ENCODE assay signal across 14 mouse cellular contexts in the genomic region with DNA sequence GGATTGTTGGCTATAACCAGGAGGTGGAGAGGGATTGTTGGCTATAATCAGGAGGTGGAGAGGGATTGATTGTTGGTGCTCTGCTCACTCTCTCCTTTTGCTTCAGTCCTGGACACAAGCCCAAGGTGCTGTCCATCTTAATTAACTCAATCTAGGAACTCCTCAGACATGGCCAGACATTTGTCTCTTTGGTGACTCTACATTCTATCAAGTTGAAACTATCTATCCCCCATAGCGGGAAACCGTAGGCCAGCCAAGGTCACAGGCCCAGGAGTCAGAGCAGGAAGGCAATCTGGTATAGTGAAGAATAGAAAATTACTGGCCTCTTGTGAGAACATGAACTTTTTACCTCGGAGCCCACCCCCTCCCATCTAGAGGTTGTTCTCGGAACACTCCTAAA. TPM values are rescaled to one million over a fixed set of nuclear protein-coding genes. Genes with fewer than 3 reads are reported as not detected.
A peak's percentile ranks its signal among the peaks of the same experiment; 100 is the strongest.
DNase-seq lines count a peak whose midpoint lies in the region; ATAC-seq lines count a peak whose summit lies in the region.
"Had no signal": no experiment of that assay in that cellular context is flagged by ENCODE, and none has a peak within 500 bp of the region (broad histone marks: within the 10 kb centered on the region; RNA-seq: fewer than 3 reads in every experiment).

No protein-coding gene starts in this region.

- H3K4me3 ChIP-seq in brown adipose tissue, adult 24 weeks (ENCODE audit: insufficient read depth, low read depth, low read length) = no peak overlapping the region
- H3K4me3 ChIP-seq in heart, embryonic 15.5 days = no peak overlapping the region
- H3K4me3 ChIP-seq: erythroblast, embryonic 14.5 days had no signal

- 59% methylated on average over 4 of the region's 4 CpGs for WGBS in heart, embryonic 15.5 days

- H3K4me1 ChIP-seq in brown adipose tissue, adult 24 weeks (ENCODE audit: control insufficient read depth, insufficient read depth, insufficient read length, low read length) = peaks cover 14% of the 10 kb centered on the region
- peaks cover 18% of the 10 kb centered on the region for H3K4me1 ChIP-seq in heart, embryonic 15.5 days (replicated peaks)

- intact Hi-C loops in heart, postnatal 10 days (cut with DNase I) = no loop called here
- intact Hi-C loops in left cerebral cortex, postnatal 14 days (cut with DNase I) = no loop called here

- peak; percentile 75 for ATAC-seq in heart, embryonic 15.5 days (replicated peaks; ENCODE audit: insufficient number of reproducible peaks, insufficient read depth, low FRiP score, low read depth)
- ATAC-seq: Patski had no signal

- peak; percentile 34 for DNase-seq in heart, adult 8-10 months (ENCODE audit: low spot score)
- DNase-seq in heart, postnatal 10 days = no peak
- peak; percentile 49 for DNase-seq in kidney, postnatal 14 days
- no peak for DNase-seq in left cerebral cortex, postnatal 14 days (ENCODE audit: low spot score in 2 of 2)
- DNase-seq in c-Kit-positive CD71-positive TER-119-positive erythroid progenitor cells, embryonic 14.5 days (ENCODE audit: low spot score) = no peak
- DNase-seq: adrenal gland, postnatal 25 days; cerebellum, adult 11-12 months; layer of hippocampus, postnatal 36 days; lung, postnatal 10 days; right cerebral cortex, postnatal 25 days had no signal

- H3K36me3 ChIP-seq in heart, embryonic 15.5 days = no peaks in the 10 kb centered on the region

- H3K9ac ChIP-seq in heart, embryonic 15.5 days = no peak overlapping the region

- H3K27ac ChIP-seq in brown adipose tissue, adult 24 weeks (replicated peaks; ENCODE audit: low read depth, low read length) = peak overlapping the region; percentile 79
- peak overlapping the region; percentile 78 for H3K27ac ChIP-seq in heart, embryonic 15.5 days

- H3K9me3 ChIP-seq in heart, embryonic 15.5 days (replicated peaks) = no peaks in the 10 kb centered on the region

- no peaks in the 10 kb centered on the region for H3K27me3 ChIP-seq in heart, embryonic 15.5 days
- H3K27me3 ChIP-seq: Patski had no signal

- no peak overlapping the region for H3K4me2 ChIP-seq in heart, embryonic 15.5 days

RNA-seq across cellular contexts. Expression of a gene that starts 8.1 kb away (rescaled TPM):
- total RNA-seq in heart, adult 8-10 months (2022) = 100 to 1,000 TPM; 658 to 797 (median 740) TPM
- 100 to 1,000 TPM; 525 to 549 TPM for total RNA-seq in heart, postnatal 10 days (2021)
- 2,100 and 2,481 TPM in 2 replicates for polyA plus RNA-seq in brown adipose tissue, adult 24 weeks (2012; ENCODE audit: insufficient read depth, insufficient read length, missing spikeins)
- polyA plus RNA-seq in heart, embryonic 15.5 days (2015; fragmentation: Nextera tagmentation; extraction: Ambion mirVana) = 483 and 678 TPM in 2 replicates
- total RNA-seq in left cerebral cortex, postnatal 14 days (2021) = 100 to 1,000 TPM; 174 to 193 TPM

RNA-seq across cellular contexts. Expression of a gene that starts 17.8 kb away (rescaled TPM):
- total RNA-seq in heart, adult 8-10 months (2022) = 10 to 100 TPM; 19.3 to 30.9 (median 23.3) TPM
- total RNA-seq in heart, postnatal 10 days (2021) = 10 to 100 TPM; 17.7 to 30.5 TPM
- 29.8 and 37.1 TPM in 2 replicates for polyA plus RNA-seq in brown adipose tissue, adult 24 weeks (2012; ENCODE audit: insufficient read depth, insufficient read length, missing spikeins)
- polyA plus RNA-seq in heart, embryonic 15.5 days (2015; fragmentation: Nextera tagmentation; extraction: Ambion mirVana) = 12.3 and 14.2 TPM in 2 replicates
- 10 to 100 TPM; 20.9 to 21.9 TPM for total RNA-seq in left cerebral cortex, postnatal 14 days (2021)

RNA-seq across cellular contexts. Expression of a gene that starts 23.5 kb away (rescaled TPM):
- total RNA-seq in heart, adult 8-10 months (2022) = 100 to 1,000 TPM; 190 to 214 (median 204) TPM
- total RNA-seq in heart, postnatal 10 days (2021) = 100 to 1,000 TPM; 195 to 202 TPM
- polyA plus RNA-seq in brown adipose tissue, adult 24 weeks (2012; ENCODE audit: insufficient read depth, insufficient read length, missing spikeins) = 420 and 432 TPM in 2 replicates
- 334 and 337 TPM in 2 replicates for polyA plus RNA-seq in heart, embryonic 15.5 days (2015; fragmentation: Nextera tagmentation; extraction: Ambion mirVana)
- 100 to 1,000 TPM; 130 to 131 TPM for total RNA-seq in left cerebral cortex, postnatal 14 days (2021)

RNA-seq across cellular contexts. Expression of a gene that starts 23.5 kb away (rescaled TPM):
- under 1 TPM; 0.44 to 0.57 (median 0.48) TPM for total RNA-seq in heart, adult 8-10 months (2022)
- 1 to 10 TPM; 2.8 to 3.2 TPM for total RNA-seq in heart, postnatal 10 days (2021)
- polyA plus RNA-seq in brown adipose tissue, adult 24 weeks (2012; ENCODE audit: insufficient read depth, insufficient read length, missing spikeins) = 0.52 and 1.5 TPM in 2 replicates
- 6.3 and 11.5 TPM in 2 replicates for polyA plus RNA-seq in heart, embryonic 15.5 days (2015; fragmentation: Nextera tagmentation; extraction: Ambion mirVana)
- 1 to 10 TPM; 1.2 to 1.3 TPM for total RNA-seq in left cerebral cortex, postnatal 14 days (2021)

RNA-seq across cellular contexts. Expression of a gene that starts 23.5 kb away (rescaled TPM):
- total RNA-seq in heart, adult 8-10 months (2022) = 10 to 100 TPM; 27.1 to 32.1 (median 29.9) TPM
- total RNA-seq in heart, postnatal 10 days (2021) = 10 to 100 TPM; 46.3 to 47.5 TPM
- polyA plus RNA-seq in brown adipose tissue, adult 24 weeks (2012; ENCODE audit: insufficient read depth, insufficient read length, missing spikeins) = 13.1 and 13.8 TPM in 2 replicates
- 39.1 and 52.3 TPM in 2 replicates for polyA plus RNA-seq in heart, embryonic 15.5 days (2015; fragmentation: Nextera tagmentation; extraction: Ambion mirVana)
- total RNA-seq in left cerebral cortex, postnatal 14 days (2021) = 10 to 100 TPM; 35.7 to 37.8 TPM

Comparison
In these comparisons a context has a peak if more than half of its experiments do, and no peak if none do; other contexts are left out.
1. DNase-seq: peak in heart, adult 8-10 months (single experiment) and kidney, postnatal 14 days (single experiment); none in heart, postnatal 10 days (0 of 2), left cerebral cortex, postnatal 14 days (0 of 2) and c-Kit-positive CD71-positive TER-119-positive erythroid progenitor cells, embryonic 14.5 days (single experiment).